Mouse (Mus musculus) left cerebral cortex, adult 11 months (tissue): Measurements from ENCODE around the gene Zfp592.

Experiments used
- DNase-seq: peaks from one replicate; pipeline ENCODE4 v3.0.0; 2022; ENCODE audit warnings: low spot score

Gene Zfp592

DNA sequence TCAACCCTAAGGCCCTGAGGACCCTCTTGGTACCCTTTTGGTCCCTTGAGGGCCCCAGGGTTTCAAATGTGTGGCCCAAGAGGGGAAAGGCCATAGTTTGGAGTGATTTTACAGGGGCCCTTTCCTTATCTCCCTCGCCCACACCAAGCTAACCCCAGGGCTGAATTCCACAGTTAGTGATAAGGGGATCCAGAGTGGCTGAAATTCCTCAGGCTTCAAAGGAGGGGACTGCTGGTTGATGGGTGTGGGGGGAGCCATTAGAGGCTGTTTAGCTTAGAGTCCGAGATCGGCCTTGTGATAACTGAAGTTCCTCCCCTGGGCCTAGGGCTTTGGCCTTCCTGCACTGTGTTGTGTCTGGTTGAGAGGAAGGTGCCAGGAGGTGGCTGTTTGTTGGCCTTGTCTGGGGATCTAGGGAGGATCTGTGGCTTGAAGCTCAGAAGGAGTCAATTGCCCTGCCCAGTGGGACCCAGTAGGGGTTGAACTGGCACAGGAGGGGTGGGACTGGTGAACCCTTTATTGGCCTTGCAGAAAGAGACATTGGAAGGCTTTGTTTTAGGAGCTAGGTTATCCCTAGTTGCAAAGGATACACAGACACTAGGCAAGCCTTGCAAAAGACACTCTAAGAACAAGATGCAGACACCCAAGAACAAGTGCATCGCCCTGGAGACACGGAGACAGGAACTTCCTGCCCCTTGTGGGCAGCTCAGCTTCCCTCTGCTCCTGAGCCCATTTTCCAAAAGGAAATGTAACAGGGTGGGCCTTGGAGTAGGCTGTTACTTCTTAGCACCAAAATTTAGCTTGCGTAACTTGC is 64.6 kb downstream of the Zfp592 start:
- no peak for DNase-seq

DNA sequence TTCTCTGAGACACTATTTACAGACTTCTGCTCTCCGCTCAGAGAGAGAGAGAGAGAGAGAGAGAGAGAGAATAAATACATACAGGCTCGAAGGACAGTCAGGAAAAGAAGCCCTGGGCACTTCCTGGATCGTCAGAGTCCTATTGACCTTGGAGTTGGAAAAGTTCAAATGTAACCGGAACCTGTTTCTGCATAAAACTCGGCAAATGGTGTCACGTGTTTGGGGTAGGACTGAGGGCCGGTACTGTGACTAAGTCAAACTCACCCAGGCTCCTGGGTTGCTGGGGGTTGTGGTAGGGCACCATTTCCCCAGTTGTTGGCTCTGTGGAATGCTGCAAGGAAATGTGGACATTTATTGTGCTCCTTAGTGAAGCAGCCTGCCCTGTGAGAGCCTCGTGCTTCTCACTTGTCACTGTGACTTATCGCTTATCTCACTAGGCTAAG is 65.3 kb downstream of the Zfp592 start:
- no peak for DNase-seq

DNA sequence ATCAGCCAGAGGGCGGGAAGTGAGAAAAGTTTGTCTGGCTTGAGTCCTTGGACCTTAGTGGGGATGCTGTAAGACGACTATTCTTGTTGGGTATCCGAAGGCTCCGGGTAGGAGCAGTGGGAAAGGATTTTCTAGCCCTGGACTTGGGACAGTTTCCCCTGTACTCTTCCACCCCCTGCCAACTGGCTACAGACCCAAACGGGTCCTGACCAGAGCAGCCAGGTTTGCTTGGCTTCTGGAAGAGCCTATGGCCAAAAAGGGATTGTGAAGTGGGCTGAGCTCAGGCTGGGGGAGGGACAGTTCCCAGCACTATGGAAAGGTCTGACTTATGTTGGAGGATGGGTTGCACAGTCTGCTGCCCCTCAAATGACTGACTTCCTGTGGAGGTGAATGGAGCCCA is 65.9 kb downstream of the Zfp592 start:
- no peak for DNase-seq

DNA sequence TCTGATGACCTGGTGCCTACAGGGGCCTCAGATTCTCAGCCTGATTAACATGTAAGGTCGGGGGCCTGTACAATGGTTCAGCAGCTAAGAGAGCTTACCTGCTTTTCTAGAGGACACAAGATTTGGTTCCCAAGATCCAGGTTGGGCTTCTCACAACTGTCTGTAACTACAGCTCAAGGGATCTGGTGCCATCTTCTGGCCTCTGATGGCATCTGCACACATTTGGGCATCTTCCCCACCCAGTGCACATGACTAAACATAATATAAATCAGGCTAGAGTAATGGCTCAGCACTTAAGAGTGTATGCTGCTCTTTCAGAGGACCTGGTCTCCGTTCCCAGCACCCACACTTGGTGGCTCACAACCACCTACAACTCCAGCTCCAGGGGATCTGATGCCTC is 67.4 kb downstream of the Zfp592 start:
- no peak for DNase-seq

DNA sequence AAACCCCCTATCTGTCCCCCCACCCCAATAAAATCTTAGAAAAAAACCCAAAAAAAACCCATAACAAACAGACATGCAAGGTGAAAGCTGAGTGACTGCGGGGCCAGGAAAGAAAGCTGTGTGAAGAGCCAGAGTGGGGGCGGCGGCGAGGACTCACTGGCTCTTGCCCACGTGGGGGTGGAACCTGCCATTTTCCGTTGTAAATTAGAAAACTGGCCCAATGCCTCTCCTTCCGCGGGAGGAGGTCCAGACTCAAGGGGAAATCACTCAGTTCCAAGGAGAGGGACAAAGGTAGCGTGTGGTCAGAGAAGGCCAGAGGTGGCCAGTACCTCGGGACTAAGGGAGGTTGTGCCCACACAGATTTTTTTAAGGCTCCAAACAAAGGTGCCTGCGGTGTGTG is 68.5 kb downstream of the Zfp592 start:
- no peak for DNase-seq

DNA sequence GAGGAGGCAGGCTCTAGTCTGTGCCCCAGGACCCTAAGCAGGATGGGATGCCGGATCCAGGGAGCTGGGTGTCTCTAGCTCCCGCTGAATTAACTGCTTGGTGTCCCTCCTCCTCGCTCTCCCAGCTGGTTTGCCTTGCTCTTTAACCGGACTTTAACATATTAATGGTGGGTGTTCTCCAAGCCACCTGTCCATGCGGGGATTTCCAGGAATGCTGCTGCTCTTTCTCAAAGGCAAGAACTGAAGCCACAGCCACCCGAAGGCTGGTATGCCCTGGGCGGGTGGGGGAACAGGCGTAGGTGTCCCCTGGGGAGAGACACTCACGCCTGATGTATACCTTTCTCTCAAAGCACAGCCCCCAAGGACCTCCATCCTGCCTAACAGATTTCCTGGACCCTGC is 69.9 kb downstream of the Zfp592 start:
- no peak for DNase-seq

DNA sequence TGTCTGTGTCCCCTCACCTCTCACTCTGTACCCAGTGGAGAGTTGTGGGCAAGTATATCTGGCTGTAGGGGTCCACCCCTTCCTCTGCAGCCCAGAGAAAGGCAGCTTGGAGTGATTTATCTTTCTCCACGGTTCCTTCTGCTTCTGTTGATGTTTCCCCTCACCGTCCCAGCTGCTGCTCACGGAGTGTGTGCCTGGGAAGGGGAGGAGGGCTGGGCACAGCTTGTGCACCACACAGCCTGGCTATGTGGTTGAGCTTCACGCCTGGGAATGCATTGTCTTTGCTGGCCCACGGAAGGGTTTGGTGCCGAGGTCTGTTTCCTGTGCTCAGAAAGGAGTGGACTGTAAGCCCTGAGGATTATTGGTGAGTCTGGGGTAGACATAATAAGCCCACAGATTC is 73.2 kb downstream of the Zfp592 start:
- no peak for DNase-seq

DNA sequence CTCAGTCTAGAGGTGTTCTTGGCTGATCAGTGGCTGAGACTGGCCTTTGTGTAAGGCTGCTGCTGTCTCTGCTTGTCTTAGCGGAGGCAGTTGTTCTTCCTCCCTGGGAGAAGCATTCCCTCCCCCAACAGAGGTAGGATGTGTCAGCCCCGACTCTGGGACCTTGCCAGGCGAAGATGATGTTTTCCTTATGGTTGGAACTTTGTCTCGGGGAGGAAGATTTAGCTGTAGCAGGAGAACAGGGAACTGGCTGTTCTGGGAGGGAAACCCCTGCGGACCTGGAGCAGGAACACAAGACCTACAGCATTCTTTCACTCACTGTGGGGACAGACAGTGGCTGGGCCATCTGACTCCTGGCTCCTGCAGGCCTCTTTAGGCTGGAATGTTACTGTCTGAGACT is 79.0 kb downstream of the Zfp592 start:
- no peak for DNase-seq

DNA sequence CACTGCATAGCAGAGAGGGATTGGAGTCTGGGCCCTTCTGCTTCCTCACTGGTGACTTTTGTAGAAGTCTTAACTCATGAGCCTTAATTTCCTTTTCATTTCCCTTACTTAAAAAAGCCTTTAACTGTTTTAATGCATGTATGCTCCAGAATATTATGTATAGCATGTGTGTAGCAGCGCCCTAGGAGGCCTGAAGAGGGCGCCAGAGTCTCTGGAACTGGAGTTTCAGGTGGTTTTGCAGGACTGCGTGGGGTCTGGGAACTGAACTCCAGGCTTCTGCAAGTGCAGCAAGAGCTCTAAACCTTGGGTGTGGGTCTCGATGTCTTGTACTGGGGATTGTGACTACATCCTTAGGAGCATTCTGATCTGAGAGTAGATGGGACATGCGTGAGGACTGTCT is 79.8 kb downstream of the Zfp592 start:
- no peak for DNase-seq

DNA sequence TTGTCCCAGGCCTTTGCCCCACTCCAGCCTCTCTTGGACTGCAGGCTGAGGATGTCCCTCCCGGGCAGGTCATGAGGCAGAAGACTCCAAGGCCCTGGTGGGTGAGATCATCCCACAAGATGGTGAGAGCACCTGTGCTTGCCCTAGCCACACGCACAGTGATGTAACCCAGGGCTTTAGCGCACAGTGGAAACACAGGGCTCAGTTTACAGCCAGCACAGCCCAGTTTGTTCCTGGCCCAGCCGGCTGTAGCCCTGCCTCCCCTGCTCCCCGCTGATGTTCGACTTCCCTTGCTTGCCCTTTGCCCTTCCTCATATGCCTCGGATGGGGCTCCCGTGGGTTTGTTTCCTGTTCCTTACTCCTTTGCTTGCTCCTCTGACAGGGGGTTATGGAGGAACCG is 81.1 kb downstream of the Zfp592 start:
- DNase-seq, result no peak

DNA sequence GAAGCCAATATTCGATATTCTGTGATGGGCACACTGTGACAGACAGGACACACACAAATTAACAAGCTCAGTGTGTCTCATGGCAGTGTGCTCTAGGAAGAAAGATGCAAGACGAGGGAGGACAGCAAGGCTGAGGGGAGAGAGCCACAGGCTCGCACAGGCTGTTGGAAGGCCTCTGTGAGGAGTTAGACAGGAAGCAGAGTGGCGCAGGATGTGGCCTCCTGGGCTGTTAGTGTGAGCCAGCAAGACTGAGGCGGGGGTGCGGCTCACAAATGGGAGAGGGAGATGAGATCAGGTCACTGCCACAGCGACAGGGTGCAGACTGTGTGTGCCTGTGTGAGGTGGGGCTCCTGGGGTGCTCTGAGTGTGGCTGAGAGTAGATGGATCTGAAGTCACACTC is 81.8 kb downstream of the Zfp592 start:
- DNase-seq, result no peak

DNA sequence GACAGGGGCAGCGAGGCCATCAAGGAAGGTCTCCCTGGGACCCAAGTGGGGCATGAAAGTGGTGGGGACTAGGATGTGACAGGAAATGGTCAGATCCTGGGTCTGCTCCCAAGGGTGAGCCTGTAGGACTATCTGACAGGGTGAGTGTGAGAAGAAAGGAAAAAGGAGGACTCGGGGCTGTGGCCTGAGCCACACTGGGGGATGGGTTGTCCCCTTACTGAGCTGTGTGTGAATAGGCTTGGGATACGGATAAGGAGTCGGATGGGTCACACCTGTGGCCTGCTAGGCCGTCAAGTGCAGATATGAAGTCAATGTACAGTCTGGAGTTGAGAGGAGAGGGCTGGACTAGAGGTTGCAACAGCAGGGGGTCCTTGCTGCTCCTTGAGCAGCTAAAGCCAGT is 82.3 kb downstream of the Zfp592 start:
- no peak for DNase-seq

DNA sequence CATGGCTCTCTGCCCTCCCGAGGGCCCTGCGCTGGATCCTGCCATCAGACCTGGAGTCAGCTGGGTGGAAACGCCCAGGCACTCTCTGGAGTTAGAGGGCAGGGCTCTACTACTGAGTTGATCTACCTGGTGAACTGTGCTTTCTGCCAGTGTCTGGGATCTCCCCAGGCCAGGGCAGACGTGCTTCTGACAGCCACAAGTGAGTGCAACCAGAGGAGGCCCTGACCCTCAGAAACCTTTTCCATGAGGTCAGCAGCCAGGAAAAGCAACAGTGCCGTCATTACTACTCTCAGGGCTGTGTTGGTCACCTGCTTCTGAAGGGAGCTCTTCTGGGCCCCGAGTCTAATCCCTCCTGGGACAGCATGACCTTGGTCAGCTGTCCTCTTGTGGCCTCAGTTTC is 83.5 kb downstream of the Zfp592 start:
- DNase-seq, result no peak

DNA sequence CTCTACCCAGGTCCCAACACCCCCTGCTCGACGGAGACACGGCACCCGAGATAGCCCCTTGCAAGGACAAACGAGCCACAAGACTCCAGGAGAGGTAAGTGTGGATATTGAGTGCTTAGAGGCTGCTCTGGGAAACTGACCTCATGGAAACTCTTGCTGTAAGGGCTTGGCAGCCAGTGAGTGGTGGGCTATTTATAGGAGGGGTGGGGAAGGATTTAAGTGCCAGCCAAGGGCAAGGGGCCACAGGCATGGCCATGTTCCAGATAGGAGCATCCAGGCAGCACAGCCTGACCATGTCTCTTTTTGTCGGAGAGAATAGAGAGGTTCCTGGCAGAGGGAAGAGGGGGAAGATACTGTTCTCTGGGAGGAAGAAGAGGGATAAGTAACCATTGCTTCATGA is 85.3 kb downstream of the Zfp592 start:
- DNase-seq, result no peak

DNA sequence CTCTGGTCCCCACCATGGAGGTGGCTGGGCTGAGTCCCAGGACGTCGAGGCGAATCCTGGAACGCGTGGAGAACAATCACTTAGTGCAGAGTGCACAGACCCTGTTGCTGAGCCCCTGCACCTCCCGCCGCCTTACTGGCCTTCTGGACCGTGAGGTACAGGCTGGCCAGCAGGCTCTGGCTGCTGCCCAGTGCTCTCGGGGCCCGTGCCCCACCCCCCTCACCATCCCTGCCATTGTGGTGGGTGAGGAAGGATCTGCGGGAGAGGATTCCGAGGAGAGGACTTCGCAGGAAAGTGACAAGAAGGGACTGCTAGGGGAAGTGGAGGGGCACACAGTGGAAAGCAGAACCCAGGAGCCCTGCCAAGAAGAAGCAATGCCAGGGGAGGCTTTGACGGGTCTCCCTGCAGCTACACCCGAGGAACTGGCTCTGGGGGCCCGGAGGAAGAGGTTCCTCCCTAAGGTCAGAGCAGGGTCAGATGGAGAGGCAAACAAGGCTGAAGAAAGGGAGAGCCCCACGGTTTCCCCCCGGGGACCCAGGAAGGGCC is 100.0 kb downstream of the Zfp592 start:
- no peak for DNase-seq

DNA sequence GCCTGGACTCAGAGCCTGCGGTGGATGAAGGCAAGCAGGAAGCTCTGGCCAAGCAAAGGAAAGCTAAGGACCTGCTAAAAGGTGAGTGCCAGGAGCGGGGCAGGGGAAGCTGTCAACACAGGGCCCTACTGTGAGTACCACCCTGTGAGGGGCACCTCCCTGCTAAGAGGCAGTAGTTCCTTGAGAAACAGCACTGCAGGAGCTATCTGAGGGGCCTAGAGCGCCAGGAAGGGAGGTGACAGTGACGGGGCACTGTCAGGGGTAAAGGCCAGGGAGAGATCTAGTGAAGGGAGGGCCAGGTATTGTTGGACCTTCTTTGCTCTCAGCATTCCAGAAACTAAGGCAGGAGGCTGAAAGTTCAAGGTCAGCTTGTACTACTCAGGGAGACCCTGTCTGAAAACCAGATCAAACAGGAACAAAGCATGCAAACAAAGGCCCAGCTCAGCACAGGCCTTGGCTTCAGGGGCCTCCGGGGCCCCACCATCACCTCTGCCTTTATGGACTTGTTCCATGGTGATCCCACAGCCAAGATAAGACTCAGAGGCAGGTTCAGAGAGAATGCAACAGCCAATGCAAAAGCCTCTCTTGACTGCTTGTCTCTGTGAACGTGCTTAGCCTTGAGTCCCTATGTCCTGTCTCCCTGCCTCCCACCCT is 100.8 kb downstream of the Zfp592 start:
- no peak for DNase-seq
